Mouse (Mus musculus) E14TG2a.4 (cell line): ENCODE data around the gene Uba2.
"Not testable (repeated sequence)": the region's sequence is repeated elsewhere in the genome, so short reads cannot be mapped to it uniquely, and the experiment has no call there.

Experiments used
- H3K27me3 ChIP-seq: 2 replicates; pipeline ENCODE4 v1.6.1; 2014; ENCODE audit warnings: low read length, control low read depth; ENCODE audit not compliant: insufficient read depth
- H3K36me3 ChIP-seq: 2 replicates; pipeline ENCODE4 v1.6.1; 2014; ENCODE audit warnings: low read length, control low read depth; ENCODE audit not compliant: insufficient read depth
- H3K4me1 ChIP-seq: replicated peaks from 2 replicates; pipeline ENCODE4 v1.6.1; 2014; ENCODE audit warnings: low read depth, low read length, control low read depth
- H3K4me3 ChIP-seq: replicated peaks from 2 replicates; pipeline ENCODE4 v1.5.1; 2014; ENCODE audit warnings: mild to moderate bottlenecking, low read length
- H3K9me3 ChIP-seq: 2 replicates; pipeline ENCODE4 v1.6.1; 2014; ENCODE audit warnings: low read length, control low read depth
- CTCF ChIP-seq: conservative IDR thresholded peaks from 2 replicates; pipeline ENCODE4 v1.5.1; 2014; ENCODE audit warnings: low read length
- NANOG ChIP-seq: IDR thresholded peaks from 2 replicates; pipeline ENCODE4 v1.6.1; 2014; ENCODE audit warnings: borderline replicate concordance, low read length, mixed read lengths
- POU5F1 ChIP-seq: IDR thresholded peaks from 2 replicates; pipeline ENCODE4 v1.6.1; 2014; ENCODE audit warnings: low read length, borderline replicate concordance

Gene Uba2

DNA sequence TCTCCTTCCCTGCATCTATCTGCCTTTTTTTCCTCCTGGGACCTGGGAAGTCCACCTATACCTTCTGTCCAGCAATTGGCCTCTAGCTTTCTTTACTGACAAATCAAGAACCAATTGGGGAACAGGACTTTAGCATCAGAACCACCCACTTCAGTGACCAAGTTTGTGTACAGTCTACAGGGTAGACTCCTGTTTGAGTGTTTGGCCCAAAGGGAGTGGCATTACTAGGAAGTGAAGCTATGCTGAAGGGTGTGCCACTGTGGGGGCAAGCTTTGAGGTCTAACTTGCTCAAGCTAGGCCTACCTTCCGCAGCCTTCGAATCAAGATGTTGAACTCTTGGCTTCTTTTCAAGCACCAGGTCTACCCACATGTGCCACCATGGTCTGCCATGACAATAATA is 31.4 kb upstream of the Uba2 start:
- peaks cover 9% of the 10 kb centered on the region for H3K4me1 ChIP-seq

DNA sequence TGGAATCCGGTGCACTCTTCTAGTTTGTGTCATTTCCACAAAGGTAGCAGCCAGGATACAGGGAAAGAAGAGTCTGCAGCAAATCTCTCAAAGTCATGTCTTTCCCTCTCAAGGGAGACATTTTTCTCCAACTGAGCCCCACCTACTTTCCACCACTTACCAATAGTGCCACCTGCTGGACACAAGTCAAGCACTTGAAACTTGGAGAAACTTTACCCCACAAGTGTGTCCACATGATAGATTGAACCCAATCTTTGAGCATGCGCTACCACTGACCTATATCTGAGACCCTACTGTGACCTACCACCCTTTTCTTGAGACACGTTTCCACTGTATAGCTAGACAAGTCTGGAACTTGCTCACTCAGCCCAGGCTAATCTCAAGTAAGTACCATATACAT is 28.9 kb upstream of the Uba2 start:
- Histone ChIP-seq H3K4me3 (no peak overlapping the region), H3K27me3 (no peaks in the 10 kb centered on the region), H3K4me1 (peaks cover 30% of the 10 kb centered on the region), H3K36me3 (peaks cover 52% of the 10 kb centered on the region), H3K9me3 (no peaks in the 10 kb centered on the region)
- TF ChIP-seq POU5F1: no peak
- peak; percentile 68 for TF ChIP-seq CTCF
- TF ChIP-seq NANOG: no peak

More for the DNA sequence above, 31.4 kb upstream of the Uba2 start:
- Histone ChIP-seq H3K9me3 (no peaks in the 10 kb centered on the region), H3K4me3 (no peak overlapping the region), H3K27me3 (no peaks in the 10 kb centered on the region), H3K36me3 (peaks cover 56% of the 10 kb centered on the region)
- TF ChIP-seq POU5F1 (no peak), NANOG (no peak), CTCF (no peak)

DNA sequence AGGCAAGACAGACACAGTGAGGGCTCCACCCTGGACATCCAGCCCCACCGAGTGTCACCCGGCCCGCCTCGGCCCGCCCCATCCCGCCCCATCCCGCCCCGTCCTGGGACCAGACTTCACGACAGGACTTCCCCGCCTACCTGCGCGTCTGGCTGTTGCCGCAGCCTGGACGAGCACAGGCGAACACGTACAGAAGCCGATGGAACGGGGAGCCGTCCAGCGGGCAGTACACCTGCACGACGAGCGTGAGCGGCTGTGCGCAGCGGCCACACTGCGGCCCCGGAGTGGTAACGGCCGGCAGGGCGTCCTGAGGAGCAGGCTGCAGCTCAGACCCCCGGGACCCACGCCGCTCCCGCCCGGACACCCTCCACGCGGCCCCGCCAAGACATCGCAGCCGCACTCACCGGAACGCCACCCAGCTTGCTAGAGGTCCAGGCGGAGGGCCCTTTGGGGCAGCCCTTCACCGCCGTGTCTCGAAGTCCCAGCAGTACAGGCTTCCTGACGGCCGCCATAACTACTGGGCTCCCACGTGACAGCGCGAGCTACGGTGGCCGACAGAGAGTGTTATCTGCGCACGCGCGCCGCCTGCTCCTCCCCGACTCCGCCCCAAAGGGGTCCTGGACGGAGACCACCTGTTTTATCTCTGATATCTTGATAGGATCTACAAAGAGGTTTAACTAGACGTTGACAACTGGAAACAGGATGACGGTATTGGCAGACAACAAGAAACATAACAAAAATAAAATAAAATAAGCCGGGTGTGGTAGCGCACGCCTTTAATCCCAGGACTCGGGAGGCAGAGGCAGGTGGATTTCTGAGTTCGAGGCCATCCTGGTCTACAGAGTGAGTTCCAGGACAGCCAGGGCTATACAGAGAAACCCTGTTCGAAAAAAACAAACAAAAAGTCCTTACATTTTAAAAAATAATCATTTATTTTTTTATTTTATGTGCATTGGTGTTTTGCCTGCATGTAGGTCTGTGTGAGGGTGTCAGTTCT is 27.0 kb upstream of the Uba2 start, which contains the start of gene Pdcd2l:
Pdcd2l (minus strand) TSS at position 530 of the 997 bp plus-strand sequence.
- TF ChIP-seq POU5F1 (no peak), NANOG (no peak), CTCF (no peak)
- Histone ChIP-seq H3K4me3 (peak within 1 kb of the TSS; percentile 100), H3K36me3 (peaks cover 51% of the 10 kb centered on the region), H3K9me3 (no peaks in the 10 kb centered on the region), H3K27me3 (no peaks in the 10 kb centered on the region), H3K4me1 (peaks cover 33% of the 10 kb centered on the region)

DNA sequence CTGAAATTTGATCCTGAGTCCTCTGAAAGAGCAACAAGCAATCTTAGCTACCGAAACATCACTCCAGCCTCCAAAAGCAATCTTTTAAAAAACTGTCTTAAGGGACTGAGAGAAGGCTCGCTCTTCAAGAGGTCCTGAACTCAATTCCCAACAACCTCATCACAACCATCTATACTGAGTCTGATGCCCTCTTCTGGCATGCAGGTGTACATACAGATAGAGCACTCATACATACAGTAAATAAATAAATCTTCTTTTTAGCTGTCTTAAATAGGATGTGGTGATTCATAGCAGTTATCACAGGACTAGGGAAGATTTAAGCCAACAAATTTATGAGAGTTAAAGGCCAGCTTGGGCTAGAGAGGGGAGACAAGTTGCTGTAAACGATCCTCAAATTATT is 26.2 kb upstream of the Uba2 start:
- peaks cover 33% of the 10 kb centered on the region for H3K4me1 ChIP-seq
- H3K27me3 ChIP-seq: no peaks in the 10 kb centered on the region
- peak overlapping the region; percentile 100 for H3K4me3 ChIP-seq
- TF ChIP-seq NANOG: no peak
- TF ChIP-seq CTCF: peak; percentile 60
- H3K9me3 ChIP-seq: no peaks in the 10 kb centered on the region
- H3K36me3 ChIP-seq: peaks cover 50% of the 10 kb centered on the region

DNA sequence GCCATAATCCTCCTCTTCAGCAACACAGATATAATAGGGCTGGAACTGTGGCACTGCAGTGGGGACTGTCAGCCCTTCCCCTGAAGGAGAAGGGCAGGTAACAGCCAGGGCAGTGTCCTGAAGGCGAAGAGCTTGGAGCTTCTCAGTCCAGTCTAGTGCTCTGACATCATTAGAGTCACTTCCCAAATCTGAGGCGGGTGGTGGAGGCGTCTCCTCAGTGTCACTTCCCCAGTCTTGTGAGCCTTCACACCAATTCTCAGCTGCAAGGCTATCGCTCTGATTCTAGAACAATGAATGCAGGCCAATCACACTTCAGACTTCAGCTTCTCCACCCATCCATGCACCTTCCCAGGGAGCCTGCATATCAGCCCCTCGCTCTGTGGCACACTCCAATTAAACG is 23.4 kb upstream of the Uba2 start:
- Histone ChIP-seq H3K27me3 (no peaks in the 10 kb centered on the region), H3K36me3 (peaks cover 68% of the 10 kb centered on the region), H3K4me1 (peaks cover 33% of the 10 kb centered on the region), H3K4me3 (no peak overlapping the region), H3K9me3 (no peaks in the 10 kb centered on the region)
- TF ChIP-seq NANOG (no peak), POU5F1 (no peak), CTCF (no peak)

DNA sequence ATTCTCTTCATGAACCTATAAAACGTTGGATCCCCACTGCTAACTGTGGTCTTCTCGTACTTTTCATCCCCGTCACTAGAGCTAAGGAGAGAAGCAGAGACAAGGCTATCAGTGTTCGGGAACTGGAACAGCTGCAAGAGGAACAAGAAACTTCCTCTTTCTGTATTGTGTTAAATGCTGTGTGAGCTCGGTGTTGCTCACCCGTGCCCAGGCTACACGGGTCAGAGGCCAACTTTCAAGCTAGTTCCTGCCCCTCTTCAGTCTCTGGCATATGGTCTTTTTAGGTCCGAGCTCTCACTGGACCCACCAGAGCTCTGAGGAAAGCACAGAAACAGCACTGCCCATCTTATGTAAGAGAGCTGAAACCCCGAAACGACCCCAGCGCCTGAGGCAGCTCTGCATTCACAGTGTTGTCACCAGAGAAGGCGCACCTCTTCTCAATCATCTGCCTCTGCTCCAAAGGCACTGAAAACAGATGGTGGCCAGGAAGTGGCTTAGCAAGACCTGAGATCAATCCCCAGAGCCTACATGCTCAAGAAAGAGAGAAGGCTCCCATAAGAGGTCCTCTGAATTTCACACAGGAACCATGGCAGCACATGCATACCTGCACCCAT is 20.1 kb upstream of the Uba2 start:
- Histone ChIP-seq H3K4me1 (peaks cover 29% of the 10 kb centered on the region), H3K27me3 (no peaks in the 10 kb centered on the region), H3K9me3 (no peaks in the 10 kb centered on the region), H3K36me3 (peaks cover 87% of the 10 kb centered on the region), H3K4me3 (no peak overlapping the region)
- TF ChIP-seq POU5F1 (no peak), NANOG (no peak), CTCF (no peak)

DNA sequence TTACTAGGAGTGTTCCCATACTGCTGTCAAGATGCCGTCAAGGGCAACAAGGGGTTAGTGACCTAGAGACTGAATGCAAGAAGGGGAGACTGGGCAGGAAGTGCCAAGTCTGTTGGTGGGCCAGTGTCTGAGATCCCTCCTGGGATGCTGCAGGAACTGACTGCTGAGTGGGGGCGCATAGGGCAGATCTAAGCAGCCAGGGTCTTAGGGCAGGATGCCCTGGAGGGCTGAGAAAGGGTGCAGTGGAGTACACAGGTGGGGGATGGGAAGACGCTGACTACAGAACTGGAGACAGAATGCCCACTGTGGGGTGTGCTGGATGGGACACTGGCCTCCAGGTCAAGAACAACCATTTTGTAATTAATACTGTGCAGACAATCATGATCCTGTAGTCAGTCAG is 14.4 kb upstream of the Uba2 start:
- TF ChIP-seq CTCF (no peak), NANOG (no peak), POU5F1 (no peak)
- H3K4me3 ChIP-seq: peak overlapping the region; percentile 55
- peaks cover 63% of the 10 kb centered on the region for H3K36me3 ChIP-seq
- peaks cover 35% of the 10 kb centered on the region for H3K9me3 ChIP-seq
- H3K27me3 ChIP-seq: no peaks in the 10 kb centered on the region
- peaks cover 25% of the 10 kb centered on the region for H3K4me1 ChIP-seq

DNA sequence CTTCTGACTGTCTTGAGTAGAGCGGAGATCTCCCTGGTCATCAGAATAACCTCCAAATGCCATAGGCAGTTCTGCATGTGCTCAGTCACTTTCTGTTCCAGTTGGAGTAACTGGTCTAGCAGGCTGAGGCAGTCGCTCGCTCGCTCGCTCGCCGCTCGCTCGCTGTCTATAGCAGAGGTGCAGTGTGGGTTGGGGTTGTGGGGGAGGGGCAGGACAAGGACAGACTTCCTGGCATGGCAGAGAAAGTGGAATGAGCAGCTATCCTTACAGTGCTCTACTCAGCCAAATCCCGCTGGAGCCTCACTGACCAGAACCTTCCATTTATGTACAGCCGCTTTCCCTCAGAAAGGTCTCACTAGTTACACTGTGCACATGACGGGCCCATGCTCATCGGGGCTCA is 14.0 kb upstream of the Uba2 start:
- Histone ChIP-seq H3K36me3 (peaks cover 59% of the 10 kb centered on the region), H3K27me3 (no peaks in the 10 kb centered on the region), H3K4me1 (peaks cover 25% of the 10 kb centered on the region), H3K4me3 (peak overlapping the region; percentile 55), H3K9me3 (peaks cover 40% of the 10 kb centered on the region)
- TF ChIP-seq NANOG: no peak

DNA sequence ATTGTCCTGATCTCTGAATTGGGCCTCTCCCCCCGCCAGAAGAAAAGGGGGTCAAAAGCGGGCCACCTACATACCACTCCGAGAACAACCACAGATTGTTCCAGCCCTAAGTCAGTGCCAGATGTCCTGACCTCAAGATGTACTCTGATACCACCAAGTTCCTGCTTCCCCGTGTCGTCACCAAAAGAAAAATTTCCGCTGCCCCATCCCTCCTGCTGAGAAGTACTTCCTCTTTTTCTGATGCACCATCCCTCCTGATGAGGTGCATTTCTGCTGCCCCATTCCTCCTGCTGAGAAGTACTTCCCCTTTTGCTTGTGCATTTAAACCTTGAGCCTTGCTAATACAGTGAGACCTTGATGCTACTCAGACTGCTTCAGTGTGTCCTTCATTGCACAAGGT is 6.8 kb upstream of the Uba2 start:
- H3K36me3 ChIP-seq, H3K4me1 ChIP-seq, H3K4me3 ChIP-seq, H3K27me3 ChIP-seq: not testable (repeated sequence)
- peaks cover 63% of the 10 kb centered on the region for H3K9me3 ChIP-seq
